Mouse (Mus musculus) stomach, embryonic 16.5 days (tissue): ENCODE measurements around the gene Cep83. TPM values are rescaled to one million over a fixed set of nuclear protein-coding genes. Genes with fewer than 3 reads are reported as not detected.
A peak's percentile ranks its signal among the peaks of the same experiment; 100 is the strongest.

Experiments used
- ATAC-seq: fragments of 200-750 bp; cut with Nextera tagmentation; 2 replicates; pipeline ENCODE4 v1.8.0; 2017; ENCODE audit warnings: moderate number of reproducible peaks, moderate TSS enrichment; ENCODE audit not compliant: insufficient read depth, low FRiP score
- H3K27ac ChIP-seq: fragments of 300-500 bp; sonication (generic); 2 replicates; pipeline ENCODE4 v1.5.1; 2014; ENCODE audit warnings: low read length
- H3K27me3 ChIP-seq: fragments of 300-500 bp; sonication (generic); 2 replicates; pipeline ENCODE4 v1.6.1; 2014; ENCODE audit warnings: low read length, control low read depth, mixed read lengths; ENCODE audit not compliant: control insufficient read depth, insufficient read depth
- H3K36me3 ChIP-seq: fragments of 300-500 bp; sonication (generic); 2 replicates; pipeline ENCODE4 v1.6.1; 2014; ENCODE audit warnings: low read length; ENCODE audit not compliant: control insufficient read depth, insufficient read depth
- H3K4me1 ChIP-seq: fragments of 300-500 bp; sonication (generic); 2 replicates; pipeline ENCODE4 v1.6.1; 2014; ENCODE audit warnings: low read length, control low read depth, mixed read lengths; ENCODE audit not compliant: control insufficient read depth, insufficient read depth
- H3K4me2 ChIP-seq: fragments of 300-500 bp; sonication (generic); 2 replicates; pipeline ENCODE4 v1.6.1; 2014; ENCODE audit warnings: low read depth, low read length, mixed read lengths
- H3K4me3 ChIP-seq: fragments of 300-500 bp; sonication (generic); replicated peaks from 2 replicates; pipeline ENCODE4 v1.5.1; 2014; ENCODE audit warnings: mild to moderate bottlenecking, low read length
- H3K9ac ChIP-seq: fragments of 300-500 bp; sonication (generic); 2 replicates; pipeline ENCODE4 v1.6.1; 2014; ENCODE audit warnings: low read length
- H3K9me3 ChIP-seq: fragments of 300-500 bp; sonication (generic); replicated peaks from 2 replicates; pipeline ENCODE4 v1.6.1; 2016; ENCODE audit warnings: low read length, control low read depth; ENCODE audit not compliant: control insufficient read depth
- WGBS: fragments of 180-500 bp; shearing (Covaris S2); extraction: QIAGEN DNeasy Blood & Tissue Kit; methylation state at CpG from one replicate; pipeline ENCODE4 v1.1.7; 2014; 5-methylcytosine and 5-hydroxymethylcytosine counted together
- polyA plus RNA-seq: library from polyadenylated mRNA; unstranded; fragments of >200 nt; fragmentation: Nextera tagmentation; extraction: Ambion mirVana; gene quantifications from 2 replicates; pipeline ENCODE4 v1.2.1, GENCODE M21; 2015

Gene Cep83
- polyA plus RNA-seq, 1 experiment from 2014 or later, result 14.8 TPM

GRCm38 (mm10) chr10:94794666-94795244 is 106.3 kb downstream of the Cep83 start:
- no peaks in the 10 kb centered on the region for H3K4me1 ChIP-seq
- H3K27me3 ChIP-seq, result no peaks in the 10 kb centered on the region
- H3K4me2 ChIP-seq, result no peak overlapping the region
- 91% methylated on average over 5 of the region's 5 CpGs for WGBS
- H3K9me3 ChIP-seq, result no peaks in the 10 kb centered on the region
- H3K4me3 ChIP-seq, result no peak overlapping the region
- no peak overlapping the region for H3K27ac ChIP-seq
- no peaks in the 10 kb centered on the region for H3K36me3 ChIP-seq
- ATAC-seq, result no peak
- H3K9ac ChIP-seq, result no peak overlapping the region

- Histone ChIP-seq H3K4me2 (no peak overlapping the region), H3K9ac (no peak overlapping the region), H3K4me3 (no peak overlapping the region), H3K27me3 (no peaks in the 10 kb centered on the region), H3K36me3 (no peaks in the 10 kb centered on the region), H3K9me3 (no peaks in the 10 kb centered on the region), H3K27ac (no peak overlapping the region), H3K4me1 (no peaks in the 10 kb centered on the region)
- no peak for ATAC-seq
- WGBS, result 43% methylated on average over 5 of the region's 5 CpGs
These were observed 109.7 kb downstream of the Cep83 start for GRCm38 (mm10) chr10:94798128-94798527.

- ATAC-seq, result no peak
- Histone ChIP-seq H3K27me3 (no peaks in the 10 kb centered on the region), H3K27ac (no peak overlapping the region), H3K36me3 (no peaks in the 10 kb centered on the region), H3K9ac (no peak overlapping the region), H3K4me2 (no peak overlapping the region), H3K4me3 (no peak overlapping the region), H3K4me1 (no peaks in the 10 kb centered on the region), H3K9me3 (no peaks in the 10 kb centered on the region)
- 37% methylated on average over 2 of the region's 2 CpGs for WGBS
These were observed 111.2 kb downstream of the Cep83 start for GRCm38 (mm10) chr10:94799485-94800239.

GRCm38 (mm10) chr10:94800677-94801354 is 112.4 kb downstream of the Cep83 start:
- Histone ChIP-seq H3K4me1 (no peaks in the 10 kb centered on the region), H3K9me3 (no peaks in the 10 kb centered on the region), H3K4me3 (no peak overlapping the region), H3K9ac (no peak overlapping the region), H3K27me3 (no peaks in the 10 kb centered on the region), H3K27ac (no peak overlapping the region), H3K36me3 (no peaks in the 10 kb centered on the region), H3K4me2 (no peak overlapping the region)
- WGBS, result 72% methylated on average over 7 of the region's 7 CpGs
- ATAC-seq, result no peak

- H3K36me3 ChIP-seq, result no peaks in the 10 kb centered on the region
- no peak overlapping the region for H3K4me3 ChIP-seq
- no peaks in the 10 kb centered on the region for H3K27me3 ChIP-seq
- no peak overlapping the region for H3K4me2 ChIP-seq
- WGBS, result 60% methylated on average over 10 of the region's 10 CpGs
- no peaks in the 10 kb centered on the region for H3K4me1 ChIP-seq
- no peak overlapping the region for H3K9ac ChIP-seq
- no peaks in the 10 kb centered on the region for H3K9me3 ChIP-seq
- no peak overlapping the region for H3K27ac ChIP-seq
- ATAC-seq, result peak; percentile 47; the same call in 1 of the 2 replicates
These were observed 115.8 kb downstream of the Cep83 start for GRCm38 (mm10) chr10:94804029-94804908.

- WGBS, result 91% methylated on average over 1 of the region's 1 CpGs
- Histone ChIP-seq H3K36me3 (no peaks in the 10 kb centered on the region), H3K4me3 (no peak overlapping the region), H3K9ac (no peak overlapping the region), H3K27me3 (no peaks in the 10 kb centered on the region), H3K27ac (no peak overlapping the region), H3K4me1 (no peaks in the 10 kb centered on the region), H3K4me2 (no peak overlapping the region), H3K9me3 (no peaks in the 10 kb centered on the region)
- no peak for ATAC-seq
These were observed 116.4 kb downstream of the Cep83 start for GRCm38 (mm10) chr10:94804909-94805220.

- no peaks in the 10 kb centered on the region for H3K36me3 ChIP-seq
- H3K4me2 ChIP-seq, result no peak overlapping the region
- no peak overlapping the region for H3K27ac ChIP-seq
- H3K4me3 ChIP-seq, result no peak overlapping the region
- H3K9ac ChIP-seq, result no peak overlapping the region
- no peak for ATAC-seq
- no peaks in the 10 kb centered on the region for H3K9me3 ChIP-seq
- 55% methylated on average over 7 of the region's 7 CpGs for WGBS
- H3K4me1 ChIP-seq, result no peaks in the 10 kb centered on the region
- H3K27me3 ChIP-seq, result no peaks in the 10 kb centered on the region
These were observed 118.9 kb downstream of the Cep83 start for GRCm38 (mm10) chr10:94807323-94807722.

GRCm38 (mm10) chr10:94808275-94808674 is 119.8 kb downstream of the Cep83 start:
- Histone ChIP-seq H3K9me3 (no peaks in the 10 kb centered on the region), H3K4me1 (no peaks in the 10 kb centered on the region), H3K4me3 (no peak overlapping the region), H3K27ac (no peak overlapping the region), H3K9ac (no peak overlapping the region), H3K36me3 (no peaks in the 10 kb centered on the region), H3K27me3 (no peaks in the 10 kb centered on the region), H3K4me2 (no peak overlapping the region)
- 33% methylated on average over 6 of the region's 6 CpGs for WGBS
- ATAC-seq, result no peak
